Mouse (Mus musculus): ENCODE measurements around the gene Ccdc22.

Gene Ccdc22

GRCm38 (mm10) chrX:7604879-7605574, at the start of gene Ccdc22:
Gene Ccdc22, minus strand, starts transcription at chrX:7605517.
- DNase-seq (ENCODE audit: low spot score): peak; percentile 12

- no peak for DNase-seq (ENCODE audit: low spot score)
Measured at GRCm38 (mm10) chrX:7648671-7649304, 43.5 kb upstream of the Ccdc22 start.

- peak; percentile 34 for DNase-seq (ENCODE audit: low spot score)
Measured at GRCm38 (mm10) chrX:7645349-7645748, 40.0 kb upstream of the Ccdc22 start.

GRCm38 (mm10) chrX:7640785-7641184, 35.5 kb upstream of the Ccdc22 start:
- DNase-seq (ENCODE audit: low spot score): no peak

GRCm38 (mm10) chrX:7639536-7640325, 34.4 kb upstream of the Ccdc22 start:
- DNase-seq (ENCODE audit: low spot score): no peak

GRCm38 (mm10) chrX:7638401-7639091, 33.2 kb upstream of the Ccdc22 start, which contains the start of gene Syp:
Gene Syp, plus strand, starts transcription at chrX:7638471.
- peak; percentile 18 for DNase-seq (ENCODE audit: low spot score)

GRCm38 (mm10) chrX:7635101-7635500, 29.8 kb upstream of the Ccdc22 start:
- no peak for DNase-seq (ENCODE audit: low spot score)

- no peak for DNase-seq (ENCODE audit: low spot score)
Measured at GRCm38 (mm10) chrX:7632560-7632959, 27.2 kb upstream of the Ccdc22 start.

- no peak for DNase-seq (ENCODE audit: low spot score)
Measured at GRCm38 (mm10) chrX:7617889-7618551, 12.7 kb upstream of the Ccdc22 start.

GRCm38 (mm10) chrX:7610536-7611258, 5.4 kb upstream of the Ccdc22 start:
- no peak for DNase-seq (ENCODE audit: low spot score)

- no peak for DNase-seq (ENCODE audit: low spot score)
Measured at GRCm38 (mm10) chrX:7610035-7610434, 4.7 kb upstream of the Ccdc22 start.

- DNase-seq (ENCODE audit: low spot score): no peak
Measured at GRCm38 (mm10) chrX:7606783-7607182, 1.5 kb upstream of the Ccdc22 start, which contains the start of gene Cacna1f. Gene Cacna1f, plus strand, starts transcription at chrX:7607083.

- no peak for DNase-seq (ENCODE audit: low spot score)
Measured at GRCm38 (mm10) chrX:7605575-7605941, 241 bp upstream of the Ccdc22 start.

- no peak for DNase-seq (ENCODE audit: low spot score)
Measured at GRCm38 (mm10) chrX:7604004-7604403, 1.3 kb downstream of the Ccdc22 start.

GRCm38 (mm10) chrX:7595371-7595770, 9.9 kb downstream of the Ccdc22 start:
- DNase-seq (ENCODE audit: low spot score): no peak

- no peak for DNase-seq (ENCODE audit: low spot score)
Measured at GRCm38 (mm10) chrX:7586356-7586755, 19.0 kb downstream of the Ccdc22 start.

- no peak for DNase-seq (ENCODE audit: low spot score)
Measured at GRCm38 (mm10) chrX:7583881-7584280, 21.4 kb downstream of the Ccdc22 start.

GRCm38 (mm10) chrX:7581151-7581550, 24.2 kb downstream of the Ccdc22 start:
- no peak for DNase-seq (ENCODE audit: low spot score)

- no peak for DNase-seq (ENCODE audit: low spot score)
Measured at GRCm38 (mm10) chrX:7574885-7575231, 30.5 kb downstream of the Ccdc22 start.

GRCm38 (mm10) chrX:7574087-7574884, 31.0 kb downstream of the Ccdc22 start, which contains the start of gene Ppp1r3f:
Gene Ppp1r3f, minus strand, starts transcription at chrX:7574283.
- DNase-seq (ENCODE audit: low spot score): peak; percentile 73
